Mouse (Mus musculus) gastrocnemius, postnatal 25 days (tissue): ENCODE results near the gene Mrpl55. TPM values are rescaled to one million over a fixed set of nuclear protein-coding genes. Genes with fewer than 3 reads are reported as not detected.
"Not testable (repeated sequence)": the region's sequence is repeated elsewhere in the genome, so short reads cannot be mapped to it uniquely, and the experiment has no call there.

Experiments
- DNase-seq: peaks from one replicate; pipeline ENCODE4 v3.0.0; 2022
- total RNA-seq, 2 experiments: library from RNA; stranded (reverse); gene quantifications; 1 replicate in 1 of 2; 2 replicates in 1 of 2; pipeline ENCODE4 v1.2.3; 2021

The Mrpl55 gene
- total RNA-seq, 2 experiments from 2014 or later: 47.8 to 48.4 TPM

DNA sequence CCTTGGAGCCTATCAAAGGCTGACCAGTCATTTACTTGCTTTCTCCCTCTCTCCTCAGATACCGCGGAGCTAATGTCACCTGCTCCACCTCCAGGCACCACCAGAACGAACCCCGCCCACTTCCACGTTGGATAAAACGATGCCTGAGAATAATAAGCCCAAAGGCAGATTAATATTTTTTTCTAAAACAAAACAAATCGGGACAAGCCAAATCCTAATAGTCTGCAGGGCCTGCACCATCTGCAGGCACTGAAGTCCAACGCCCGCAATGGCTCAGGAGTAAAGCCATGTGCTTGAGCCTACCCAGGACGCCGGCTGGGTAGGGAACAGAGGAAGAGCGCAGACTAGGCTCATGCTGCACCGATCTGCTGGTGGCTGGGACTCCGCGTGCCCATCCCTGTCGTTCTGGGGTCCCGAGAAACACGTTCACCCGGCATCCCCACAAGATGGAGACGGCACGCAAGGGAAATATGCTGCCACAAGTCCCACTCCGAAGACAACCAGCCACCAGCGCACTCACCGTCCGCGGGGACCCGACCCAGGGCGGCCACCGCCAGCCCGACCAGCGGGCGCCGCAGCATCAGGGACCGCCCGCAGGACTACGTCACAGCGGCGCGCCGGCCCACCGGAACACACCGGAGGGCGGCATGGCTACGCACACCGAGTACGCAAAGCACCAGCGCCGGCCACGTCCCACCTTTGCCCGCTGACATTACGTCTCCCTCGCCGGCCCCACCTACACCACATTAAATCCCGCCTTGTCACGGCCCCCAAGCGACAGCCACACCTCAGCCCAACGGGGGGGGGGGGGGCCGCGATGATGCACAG is 10.8 kb upstream of the Mrpl55 start:
- peak; percentile 89 for DNase-seq

DNA sequence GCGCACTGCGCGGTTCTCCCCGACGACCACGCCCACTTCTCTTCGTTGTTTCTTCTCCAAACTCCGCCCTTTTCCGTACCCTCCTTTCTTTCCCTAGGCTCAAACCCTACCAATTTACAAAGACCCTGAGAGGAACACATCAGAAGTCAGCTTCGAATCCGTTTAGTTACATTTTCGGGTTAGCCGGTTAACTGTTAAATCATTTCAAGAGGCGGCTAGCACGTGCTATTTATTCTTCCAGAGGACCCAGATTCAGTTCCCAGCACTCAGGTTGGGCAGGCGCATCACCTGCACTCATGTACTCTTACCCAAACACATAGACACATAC is 10.3 kb upstream of the Mrpl55 start, which contains the start of gene Guk1:
TSS of gene Guk1 (minus strand) at position 154 of the 328 bp plus-strand sequence.
- no peak for DNase-seq

DNA sequence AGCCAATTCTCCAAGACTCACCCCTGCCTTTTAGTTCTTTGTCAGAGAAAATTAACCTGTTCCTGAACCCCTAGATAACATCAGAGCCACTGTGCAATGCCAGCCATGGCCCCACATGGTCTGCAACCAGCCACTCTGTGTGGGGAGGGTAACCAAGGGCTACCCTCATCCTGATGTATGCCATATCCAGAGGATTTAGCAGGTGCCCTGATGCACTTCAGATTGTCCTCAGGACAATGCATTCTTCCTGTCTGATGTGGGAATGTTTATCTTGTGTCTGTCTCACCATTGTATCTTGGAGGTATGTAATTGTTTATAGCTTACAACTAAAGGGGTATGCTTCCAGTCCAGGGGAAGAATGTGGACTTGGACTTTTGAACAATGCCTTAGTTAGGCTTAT is 6.1 kb upstream of the Mrpl55 start:
- no peak for DNase-seq

DNA sequence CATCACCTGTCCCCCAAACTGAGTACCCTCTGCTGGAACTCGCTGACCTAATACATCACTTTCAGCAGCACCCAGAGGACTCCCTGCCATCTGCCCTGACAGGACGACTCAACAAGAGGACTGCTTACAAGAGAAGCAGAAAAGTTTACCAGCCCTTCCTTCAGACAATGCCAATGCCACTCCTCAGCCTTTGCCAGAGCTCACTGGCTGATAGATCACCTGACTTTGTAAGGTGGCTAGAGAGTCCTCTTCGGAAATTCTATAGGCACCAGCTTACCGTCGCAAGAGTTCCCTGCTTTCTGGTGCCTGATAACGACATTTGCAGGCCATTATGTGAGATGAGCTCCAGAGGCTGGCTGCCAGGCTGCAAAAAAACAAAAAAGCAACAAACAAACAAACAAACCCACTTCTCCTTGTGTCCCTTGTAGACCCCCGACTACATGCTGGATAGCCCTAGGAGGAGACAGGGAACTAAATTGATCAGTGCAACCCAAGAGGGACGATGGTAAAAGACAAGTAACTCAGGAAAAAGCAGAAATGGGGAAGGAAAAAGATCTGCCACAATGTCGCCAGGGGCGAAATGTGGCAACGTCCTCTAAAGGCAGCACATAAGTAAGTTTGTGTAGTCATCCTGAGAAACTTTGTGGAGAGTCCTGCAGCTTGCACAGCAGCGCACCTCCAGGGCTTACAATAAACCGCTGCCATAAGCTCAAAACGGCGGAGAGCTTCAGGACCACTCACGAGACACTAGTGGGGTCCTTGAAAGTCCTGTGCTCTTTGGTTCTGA is 877 bp upstream of the Mrpl55 start:
- DNase-seq: no peak

DNA sequence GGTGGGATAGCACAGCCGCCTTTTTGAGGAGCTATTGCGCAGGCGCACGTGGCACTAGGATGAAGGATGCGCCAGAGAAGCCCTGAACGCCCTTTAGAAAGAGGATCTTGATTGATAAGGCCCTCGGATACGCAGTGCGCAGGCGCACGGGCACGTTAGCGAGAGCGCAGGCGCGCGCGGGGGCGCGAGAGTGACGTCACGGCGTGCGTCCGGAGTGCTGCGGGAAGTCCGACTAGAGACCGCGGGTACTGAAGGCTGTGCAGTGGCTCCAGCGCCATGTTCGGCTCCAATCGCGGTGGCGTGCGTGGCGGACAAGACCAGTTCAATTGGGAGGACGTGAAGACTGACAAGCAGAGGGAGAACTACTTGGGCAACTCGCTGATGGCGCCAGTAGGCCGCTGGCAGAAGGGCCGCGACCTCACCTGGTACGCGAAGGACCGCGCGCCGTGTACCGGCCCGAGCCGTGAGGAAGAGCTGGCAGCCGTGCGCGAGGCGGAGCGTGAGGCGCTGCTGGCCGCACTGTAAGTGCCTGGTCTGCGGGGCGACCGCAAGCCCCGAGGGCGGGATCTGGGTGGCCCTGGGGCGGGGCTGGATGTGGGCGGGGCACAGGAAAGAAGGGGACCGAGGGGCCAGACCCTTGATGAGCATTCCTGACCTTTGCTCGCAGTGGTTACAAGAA is 6.0 kb downstream of the Mrpl55 start, which contains the start of gene 2310033P09Rik:
TSS of gene 2310033P09Rik (plus strand) at position 169 of the 679 bp plus-strand sequence.
- DNase-seq: peak; percentile 92

DNA sequence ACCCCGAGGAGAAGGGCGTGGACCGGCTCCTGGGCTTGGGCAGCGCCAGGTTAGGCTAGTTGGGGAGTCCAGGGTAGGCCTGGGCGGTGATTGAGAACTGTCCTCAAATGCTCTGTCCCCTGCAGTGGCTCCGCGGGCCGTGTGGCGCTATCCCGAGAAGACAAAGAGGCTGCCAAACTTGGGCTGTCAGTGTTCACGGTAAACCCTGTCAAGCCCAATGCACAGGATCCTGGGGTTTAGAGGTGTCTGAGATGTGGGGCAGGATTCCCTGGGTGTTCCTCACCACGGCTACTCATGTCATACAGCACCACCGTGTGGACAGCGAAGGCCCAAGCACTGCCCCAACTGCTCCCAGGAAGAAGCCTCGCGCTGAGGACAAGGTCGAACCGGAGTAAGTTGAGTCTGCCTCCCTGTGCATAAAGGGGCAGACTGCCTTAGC is 6.7 kb downstream of the Mrpl55 start:
- DNase-seq: peak; percentile 41

DNA sequence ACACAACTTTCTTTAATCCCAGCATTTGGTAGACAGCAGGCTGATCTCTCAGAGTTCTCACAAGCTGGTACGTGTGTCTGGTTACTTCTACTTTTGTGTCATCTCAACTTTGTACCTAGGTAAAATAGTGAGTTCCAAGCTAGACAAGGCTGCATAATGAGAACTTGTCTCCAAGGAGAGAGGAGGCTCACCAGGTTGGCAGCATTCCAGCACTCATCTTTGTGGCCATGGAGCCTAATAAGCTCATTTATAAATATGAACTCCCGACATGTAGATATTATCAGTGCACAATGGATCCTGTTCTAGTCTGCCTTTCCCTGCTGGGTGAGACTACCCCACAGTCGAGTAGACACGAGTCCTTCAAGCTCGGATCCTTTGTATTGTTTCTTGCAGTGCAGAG is 7.3 kb downstream of the Mrpl55 start:
- DNase-seq: no peak

DNA sequence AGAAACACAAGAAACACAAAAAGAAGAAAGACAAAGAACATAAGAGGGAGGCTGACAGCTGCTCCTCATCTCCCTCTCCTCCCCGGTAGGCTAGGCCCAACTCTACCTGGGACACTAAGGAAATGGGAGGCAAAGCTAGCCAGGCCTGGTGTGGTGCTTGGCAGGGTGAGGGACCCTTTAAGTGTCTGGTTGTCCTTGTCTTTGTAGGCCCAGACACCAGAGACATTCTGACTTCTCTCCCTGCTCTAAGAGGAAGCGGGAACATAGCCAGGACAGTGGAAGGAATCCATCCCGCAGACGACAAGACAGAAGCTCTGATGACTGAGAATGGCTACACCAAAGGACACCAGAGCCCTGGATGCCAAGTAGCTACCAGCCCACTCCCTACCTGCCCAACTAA is 7.7 kb downstream of the Mrpl55 start:
- DNase-seq: no peak

DNA sequence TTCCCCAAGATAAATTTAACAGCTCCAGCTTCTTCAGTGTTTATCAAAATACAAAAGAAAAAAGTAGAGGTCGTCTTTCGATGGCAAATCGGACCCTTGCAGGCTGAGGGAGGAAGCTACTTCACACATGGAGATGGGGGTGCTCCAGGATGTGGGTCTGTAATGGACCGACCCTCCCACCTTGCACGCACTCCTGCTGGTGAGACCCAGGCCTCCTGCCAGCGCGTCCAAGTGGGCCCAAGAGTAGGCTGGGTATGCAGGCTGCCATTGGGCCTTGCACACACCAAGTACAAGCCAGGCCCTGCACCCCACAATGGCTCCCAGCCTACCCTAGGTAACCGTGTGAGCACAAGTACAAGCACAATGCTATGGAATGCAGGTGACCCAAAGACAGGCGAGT is 9.3 kb downstream of the Mrpl55 start:
- DNase-seq: not testable (repeated sequence)

DNA sequence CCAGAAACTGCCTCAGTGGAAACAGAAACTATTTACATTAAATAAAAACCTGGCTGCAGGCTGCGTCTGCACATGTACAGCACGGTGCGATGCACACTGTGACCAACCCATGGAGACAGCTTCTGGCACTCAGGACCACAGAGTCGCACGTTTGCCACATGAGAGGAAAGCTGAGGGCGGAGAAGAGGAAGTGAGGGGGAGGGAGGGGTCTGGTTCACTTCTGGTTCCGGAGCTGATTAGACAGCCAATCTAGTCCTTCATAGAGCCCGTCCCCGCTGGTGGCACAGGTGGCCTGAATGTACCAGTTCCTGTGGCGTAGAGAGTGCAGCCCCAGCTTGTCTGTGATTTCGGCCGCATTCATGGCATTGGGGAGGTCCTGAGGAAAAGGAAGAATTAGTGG is 10.0 kb downstream of the Mrpl55 start:
- not testable (repeated sequence) for DNase-seq

DNA sequence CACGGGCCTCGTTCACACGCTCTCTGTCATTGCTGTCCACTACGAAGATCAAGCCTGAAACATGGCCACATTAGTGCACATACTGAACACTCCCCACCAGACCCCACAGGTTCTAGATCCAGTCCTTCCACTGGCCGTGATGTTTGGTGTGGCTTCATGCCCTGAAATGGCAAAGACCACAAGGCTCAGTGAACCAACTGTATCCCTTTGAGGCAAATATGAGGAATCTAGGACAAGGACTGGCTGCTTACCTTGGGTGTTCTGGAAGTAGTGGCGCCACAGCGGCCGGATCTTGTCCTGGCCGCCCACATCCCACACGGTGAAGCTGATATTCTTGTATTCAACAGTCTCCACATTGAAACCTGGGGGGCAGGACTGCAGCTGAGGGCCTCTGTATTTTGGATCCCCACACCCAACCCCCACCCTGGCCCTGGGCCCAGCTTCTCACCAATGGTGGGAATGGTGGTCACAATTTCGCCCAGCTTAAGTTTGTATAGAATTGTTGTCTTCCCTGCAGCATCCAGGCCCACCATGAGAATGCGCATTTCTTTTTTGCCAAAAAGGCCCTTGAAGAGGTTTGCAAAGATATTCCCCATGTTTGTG is 10.7 kb downstream of the Mrpl55 start:
- DNase-seq: no peak

DNA sequence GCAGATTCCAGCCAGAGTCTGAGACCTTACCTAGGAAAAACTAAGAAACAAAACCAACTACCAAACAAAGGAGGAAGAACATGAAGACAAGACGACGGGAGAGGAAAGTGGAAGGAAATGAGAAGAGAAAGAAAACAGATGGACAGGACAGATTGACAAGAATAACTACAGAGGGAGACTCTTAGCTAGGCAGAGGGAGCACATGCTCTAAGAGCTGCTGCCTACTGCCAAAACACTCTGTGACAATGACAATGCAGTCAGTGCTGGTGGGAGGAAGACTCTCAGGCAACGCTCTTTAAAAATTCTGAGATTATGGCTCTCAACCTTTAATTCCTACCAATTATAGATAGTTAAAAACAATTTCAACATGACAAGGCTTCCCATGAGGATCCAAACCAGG is 14.7 kb downstream of the Mrpl55 start:
- DNase-seq: no peak

DNA sequence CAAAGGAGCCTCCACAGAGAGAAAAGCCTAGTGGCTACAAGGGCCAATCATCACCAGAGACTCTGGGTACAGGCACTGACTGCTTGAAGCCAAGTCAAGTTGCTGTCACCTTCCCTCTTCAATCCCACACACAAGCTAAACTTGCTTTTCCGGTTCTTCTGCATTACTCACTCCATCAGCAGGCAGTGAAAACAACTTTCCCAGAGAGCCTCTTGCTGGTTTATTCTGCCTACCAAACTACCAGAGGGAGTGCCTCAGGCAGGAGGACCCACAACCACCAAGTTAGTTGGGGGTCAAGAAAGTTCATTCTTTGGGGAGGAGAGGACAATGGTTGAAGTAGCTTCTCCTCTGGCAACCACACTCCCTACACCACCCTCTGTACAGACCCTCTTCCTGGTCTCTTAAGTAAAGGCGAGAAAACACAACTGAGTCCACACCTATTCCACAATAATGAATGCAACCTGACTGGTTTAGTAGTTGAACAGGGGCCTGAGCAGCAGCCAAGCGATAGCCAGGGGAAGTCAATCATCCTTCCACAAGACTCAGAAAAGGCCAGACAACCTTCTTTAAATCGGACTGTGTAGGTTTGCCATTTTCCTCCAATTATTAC is 16.2 kb downstream of the Mrpl55 start:
- DNase-seq: no peak

DNA sequence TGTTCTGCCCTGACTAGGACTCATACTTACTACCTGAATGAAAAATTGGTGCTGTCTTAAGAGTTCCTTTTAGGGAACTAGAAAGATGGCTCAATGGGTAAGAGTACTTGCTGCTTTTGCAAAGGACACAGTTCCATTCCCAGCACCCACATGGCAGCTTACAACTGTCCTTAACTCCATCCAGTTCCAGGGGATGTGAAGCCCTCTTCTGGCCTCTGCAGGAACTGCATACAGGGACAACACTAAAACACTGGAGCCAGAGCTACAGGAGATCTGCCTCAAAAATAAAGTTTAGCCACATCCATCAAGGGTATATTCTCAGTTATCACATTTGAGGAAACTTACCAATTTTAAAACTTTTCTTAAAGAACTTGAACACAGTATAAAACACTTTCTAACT is 16.8 kb downstream of the Mrpl55 start:
- no peak for DNase-seq

DNA sequence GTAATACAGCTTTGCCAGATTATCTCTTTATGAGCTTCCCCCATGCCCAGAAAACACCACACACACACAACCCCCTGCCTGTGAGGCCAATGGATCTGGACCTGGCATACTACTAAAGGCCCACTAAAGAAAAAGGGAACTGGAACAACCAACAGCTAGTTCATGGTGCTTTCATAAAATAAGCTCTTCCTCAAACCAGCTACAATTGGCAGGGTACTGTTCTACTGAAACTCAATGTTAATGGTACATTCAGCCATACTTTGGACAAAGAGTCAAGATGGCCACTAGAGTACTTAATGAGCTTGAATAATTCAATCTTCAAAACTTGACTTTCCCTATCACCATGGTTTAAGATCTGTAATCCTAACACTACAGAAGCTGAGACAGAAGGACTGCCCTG is 19.3 kb downstream of the Mrpl55 start:
- no peak for DNase-seq

DNA sequence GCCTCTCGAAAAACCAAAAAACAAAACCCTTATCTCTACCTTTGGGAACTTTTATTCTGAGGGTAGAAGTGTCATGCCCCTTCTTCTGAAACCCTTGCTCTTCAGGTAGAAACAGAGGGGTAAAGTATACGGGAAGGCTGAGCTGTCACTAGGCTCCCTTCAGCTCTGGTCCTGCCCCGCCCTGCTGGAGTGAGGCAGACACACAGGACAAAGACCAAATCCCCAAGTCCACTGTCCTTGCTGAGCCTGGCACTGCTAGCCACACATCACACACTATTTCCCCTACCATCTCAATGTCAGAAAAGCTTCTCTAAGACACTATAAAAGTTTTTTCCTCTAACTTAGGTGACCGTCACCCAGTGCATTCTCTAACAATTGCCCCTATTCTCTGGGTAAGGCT is 20.0 kb downstream of the Mrpl55 start:
- DNase-seq: no peak

DNA sequence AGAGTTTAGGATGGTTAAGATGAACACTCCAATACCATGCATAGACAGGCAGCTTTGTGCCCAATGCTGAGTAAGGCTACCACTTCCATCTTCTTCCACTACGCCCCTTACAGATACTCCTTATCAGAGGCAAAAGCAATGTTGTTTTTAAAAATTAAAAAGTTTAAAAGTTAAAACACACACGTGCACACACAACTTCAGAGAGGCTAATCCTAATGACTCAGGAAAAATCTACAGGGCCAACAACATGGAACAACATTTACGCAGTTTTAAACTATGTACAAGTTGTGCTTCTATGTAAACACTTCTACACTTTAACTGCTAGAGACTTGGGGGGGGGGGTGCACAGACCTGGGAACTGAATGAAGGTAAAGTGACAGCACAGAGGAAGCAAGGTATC is 21.7 kb downstream of the Mrpl55 start:
- no peak for DNase-seq

DNA sequence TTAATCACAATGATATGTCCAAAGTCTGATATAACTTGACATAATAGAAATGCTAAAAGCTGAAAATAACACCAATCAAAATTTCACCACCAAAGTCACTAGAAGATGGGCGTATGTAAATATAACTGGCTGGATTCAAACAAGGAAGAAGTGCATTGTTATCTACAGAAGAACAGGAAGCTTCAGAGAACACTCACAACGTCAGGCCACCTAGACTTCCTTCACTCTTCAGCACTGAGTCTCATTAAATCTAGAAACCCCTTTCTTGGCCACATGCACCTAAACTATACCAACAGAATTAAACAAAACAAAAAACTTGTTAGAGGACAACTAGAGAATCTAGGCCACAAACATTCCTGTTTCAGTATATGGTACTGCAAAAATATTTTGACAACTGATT is 22.2 kb downstream of the Mrpl55 start:
- DNase-seq: no peak

DNA sequence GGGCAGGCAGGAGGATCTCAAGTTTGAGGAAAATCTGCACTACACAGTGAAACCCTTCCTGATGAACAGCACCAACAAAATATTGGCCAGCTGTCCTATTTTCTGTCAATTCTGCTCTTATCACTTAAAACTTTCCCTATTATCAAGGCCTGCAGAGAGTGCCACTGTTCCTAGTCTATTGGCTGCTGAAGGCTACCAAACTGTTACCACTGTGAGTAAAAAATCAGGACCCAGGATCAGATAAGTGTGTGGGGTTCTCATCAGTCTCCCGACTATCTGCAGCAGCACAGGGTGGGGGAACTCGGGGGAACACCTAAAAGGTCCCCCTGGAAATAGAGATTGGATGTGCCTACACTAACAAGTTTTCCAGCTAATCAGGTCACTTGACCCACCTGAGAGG is 22.9 kb downstream of the Mrpl55 start:
- no peak for DNase-seq

DNA sequence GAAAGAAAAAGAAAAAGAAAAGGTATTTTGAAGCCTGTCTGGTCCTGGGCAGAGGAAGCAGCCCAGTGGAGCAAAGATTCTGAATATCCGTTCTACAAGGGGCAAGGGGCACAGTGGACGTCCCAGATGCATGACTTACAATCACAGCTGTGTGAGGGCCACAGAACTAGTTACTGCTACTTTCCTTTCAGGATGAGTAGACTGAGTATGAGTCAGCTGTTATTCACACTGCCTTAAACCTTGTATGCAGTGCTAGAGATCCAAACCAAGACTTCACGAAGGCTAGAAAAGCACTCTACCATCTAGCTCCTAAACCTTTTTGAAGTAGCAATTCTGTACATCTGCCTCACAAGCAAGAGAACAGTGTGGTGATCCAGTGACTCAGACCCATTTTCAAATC is 24.0 kb downstream of the Mrpl55 start:
- DNase-seq: no peak

DNA sequence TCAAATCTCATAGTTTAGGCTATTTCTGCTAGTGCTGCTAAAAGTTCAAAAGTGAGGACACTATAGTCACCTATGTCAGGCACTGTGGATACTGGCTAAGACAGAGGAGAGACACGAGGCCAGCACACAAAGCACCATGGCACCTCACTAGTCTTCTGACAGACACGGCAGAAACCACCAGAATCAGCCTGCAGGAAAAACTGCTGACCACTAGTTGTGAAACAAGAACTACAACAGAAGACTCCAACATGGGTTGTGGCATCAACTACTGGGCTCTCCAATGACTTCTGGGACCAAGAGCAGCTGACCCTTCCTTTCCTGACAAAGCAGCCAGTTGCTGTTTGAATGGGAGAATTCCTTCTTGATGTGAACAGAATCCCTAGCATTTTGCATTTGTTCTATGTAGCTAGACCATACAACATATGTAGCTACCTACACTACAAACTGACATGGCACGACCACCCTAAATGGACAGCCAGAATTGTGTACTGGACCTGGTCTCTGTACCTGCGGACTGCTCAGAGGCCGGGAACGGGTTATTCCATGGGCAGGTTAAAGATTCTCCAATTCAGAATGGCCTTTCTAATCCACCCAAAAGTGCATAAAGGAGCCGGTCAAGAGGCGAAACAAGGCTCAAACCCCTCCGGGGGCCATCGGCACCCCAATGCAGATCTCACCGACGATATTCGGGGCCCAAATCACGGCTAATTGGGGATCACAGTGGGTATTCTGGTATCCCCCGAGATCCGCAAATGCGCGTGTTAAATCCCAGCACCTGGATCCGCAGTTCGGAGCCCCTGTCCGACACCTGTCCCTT is 24.7 kb downstream of the Mrpl55 start:
- no peak for DNase-seq
